Mouse (Mus musculus) embryonic facial prominence, embryonic 11.5 days (tissue): ENCODE measurements around the gene Kpna4. TPM values are rescaled to one million over a fixed set of nuclear protein-coding genes. Genes with fewer than 3 reads are reported as not detected.

ENCODE experiments used
- ATAC-seq: fragments of 200-750 bp; cut with Nextera tagmentation; replicated peaks from 2 replicates; pipeline ENCODE4 v1.8.0; 2017; ENCODE audit warnings: low read depth; ENCODE audit not compliant: insufficient number of reproducible peaks, low FRiP score, low TSS enrichment
- DNase-seq: peaks from one replicate; pipeline ENCODE4 v3.0.0-alpha.2; 2015; ENCODE audit warnings: low spot score
- H3K27ac ChIP-seq: fragments of 300-500 bp; sonication (generic); replicated peaks from 2 replicates; pipeline ENCODE4 v1.5.1; 2014; ENCODE audit warnings: mild to moderate bottlenecking, low read depth, low read length, control low read depth
- H3K27me3 ChIP-seq: fragments of 300-500 bp; sonication (generic); 2 replicates; pipeline ENCODE4 v1.6.1; 2014; ENCODE audit warnings: mild to moderate bottlenecking, low read length, moderate library complexity, mixed read lengths; ENCODE audit not compliant: control insufficient read depth, insufficient read depth
- H3K36me3 ChIP-seq: fragments of 300-500 bp; sonication (generic); replicated peaks from 2 replicates; pipeline ENCODE4 v1.6.1; 2014; ENCODE audit warnings: low read depth, mild to moderate bottlenecking, low read length, moderate library complexity, mixed read lengths; ENCODE audit not compliant: control insufficient read depth, insufficient read depth
- H3K4me1 ChIP-seq: fragments of 300-500 bp; sonication (generic); 2 replicates; pipeline ENCODE4 v1.6.1; 2014; ENCODE audit warnings: low read length, mixed read lengths; ENCODE audit not compliant: control insufficient read depth, insufficient read depth
- H3K4me2 ChIP-seq: fragments of 300-500 bp; sonication (generic); 2 replicates; pipeline ENCODE4 v1.6.1; 2014; ENCODE audit warnings: low read depth, mild to moderate bottlenecking, control low read depth, low read length, moderate library complexity
- H3K4me3 ChIP-seq: fragments of 300-500 bp; sonication (generic); 2 replicates; pipeline ENCODE4 v1.5.1; 2014; ENCODE audit warnings: low read depth, low read length, control low read depth
- H3K9ac ChIP-seq: fragments of 300-500 bp; sonication (generic); replicated peaks from 2 replicates; pipeline ENCODE4 v1.6.1; 2014; ENCODE audit warnings: mild to moderate bottlenecking, control low read depth, low read length
- H3K9me3 ChIP-seq: fragments of 300-500 bp; sonication (generic); replicated peaks from 2 replicates; pipeline ENCODE4 v1.6.1; 2016; ENCODE audit warnings: mild to moderate bottlenecking, low read length, inconsistent platforms, mixed read lengths; ENCODE audit not compliant: control insufficient read depth
- WGBS: fragments of 180-500 bp; shearing (Covaris S2); extraction: QIAGEN DNeasy Blood & Tissue Kit; methylation state at CpG from one replicate; pipeline ENCODE4 v1.1.7; 2014; 5-methylcytosine and 5-hydroxymethylcytosine counted together
- polyA plus RNA-seq: library from polyadenylated mRNA; unstranded; fragments of >200 nt; fragmentation: Nextera tagmentation; extraction: Ambion mirVana; gene quantifications from 2 replicates; pipeline ENCODE4 v1.2.1, GENCODE M21; 2014

Kpna4 gene
- polyA plus RNA-seq, 1 experiment from 2014 or later, result 51.3 TPM

DNA sequence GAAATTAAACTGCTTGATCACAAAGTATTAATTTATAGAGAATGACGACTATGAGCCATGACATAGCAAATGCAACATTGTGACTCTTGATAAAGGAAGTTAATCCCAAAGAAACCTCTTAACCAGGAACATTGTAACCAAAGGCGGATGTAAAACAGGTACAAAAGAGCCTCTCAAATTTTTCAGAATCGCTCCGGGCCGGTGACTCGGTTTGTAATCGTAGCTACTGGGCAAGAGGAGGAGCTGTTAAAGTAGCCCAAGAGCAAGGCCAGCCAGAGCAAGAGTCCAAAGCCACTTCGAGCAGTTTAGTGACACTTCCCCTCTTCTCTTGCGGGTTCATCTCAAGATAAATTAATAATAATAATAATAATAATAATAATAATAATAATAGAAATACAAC is 780 bp upstream of the Kpna4 start:
- Histone ChIP-seq H3K4me2 (peak overlapping the region; percentile 67), H3K4me3 (peak overlapping the region; percentile 86), H3K9me3 (no peaks in the 10 kb centered on the region), H3K27me3 (no peaks in the 10 kb centered on the region), H3K9ac (peak overlapping the region; percentile 59), H3K36me3 (no peaks in the 10 kb centered on the region), H3K27ac (no peak overlapping the region), H3K4me1 (no peaks in the 10 kb centered on the region)
- DNase-seq (peak; percentile 38), ATAC-seq (no peak)
- 3% methylated on average over 9 of the region's 9 CpGs for WGBS

- 0 out of 2 replicates have a peak overlapping the region, but pooled peaks have one; percentile 35 for H3K27ac ChIP-seq
- peak; percentile 82; the same call in 1 of the 2 replicates for ATAC-seq
Measured at GRCm38 (mm10) chr3:69127346-69127678, 399 bp upstream of the Kpna4 start.

DNA sequence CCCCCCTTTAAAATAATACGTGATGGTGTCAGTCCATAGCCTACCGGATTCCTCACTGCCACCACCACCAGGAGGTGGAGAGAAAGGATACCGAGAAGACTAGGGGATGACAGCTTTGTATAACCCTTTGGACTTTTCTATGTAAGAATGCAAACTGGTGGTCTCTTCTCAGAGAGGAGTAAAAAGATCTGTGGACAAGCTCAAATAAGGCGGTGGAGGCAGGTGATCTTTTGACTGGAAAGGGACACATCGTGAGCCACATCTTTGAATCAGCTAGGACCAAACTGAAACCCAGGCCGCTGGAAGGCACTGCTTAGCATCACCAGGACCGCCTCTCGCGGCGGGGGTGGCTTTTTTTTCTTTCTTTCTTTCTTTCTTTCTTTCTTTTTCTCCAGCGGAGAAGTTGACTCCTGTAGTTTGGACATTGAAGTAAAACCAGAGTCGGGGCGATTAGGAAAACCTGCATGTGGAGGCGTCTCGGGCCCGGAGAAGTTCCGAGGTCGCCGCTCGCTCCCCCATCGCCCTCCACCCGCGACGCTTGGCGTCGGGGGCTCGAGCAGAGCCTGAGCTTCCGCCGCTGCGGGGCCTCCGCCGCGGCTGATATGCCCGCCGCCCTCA is 913 bp downstream of the Kpna4 start:
- Histone ChIP-seq H3K4me3 (peak overlapping the region; percentile 86), H3K36me3 (no peaks in the 10 kb centered on the region), H3K4me1 (no peaks in the 10 kb centered on the region), H3K9ac (peak overlapping the region; percentile 93), H3K9me3 (no peaks in the 10 kb centered on the region), H3K27ac (peak overlapping the region; percentile 92), H3K27me3 (no peaks in the 10 kb centered on the region), H3K4me2 (peak overlapping the region; percentile 58)
- DNase-seq (peak; percentile 56), ATAC-seq (no peak)
- under 1% methylated on average over 35 of the region's 35 CpGs for WGBS

More at GRCm38 (mm10) chr3:69127346-69127678, 399 bp upstream of the Kpna4 start:
- H3K4me2 ChIP-seq, result peak overlapping the region; percentile 67
- H3K27me3 ChIP-seq, result no peaks in the 10 kb centered on the region
- no peaks in the 10 kb centered on the region for H3K36me3 ChIP-seq
- peak overlapping the region; percentile 86 for H3K4me3 ChIP-seq
- 1% methylated on average over 10 of the region's 10 CpGs for WGBS
- no peaks in the 10 kb centered on the region for H3K9me3 ChIP-seq
- H3K4me1 ChIP-seq, result no peaks in the 10 kb centered on the region
- DNase-seq, result no peak
- H3K9ac ChIP-seq, result peak overlapping the region; percentile 59

GRCm38 (mm10) chr3:69125461-69125860 is 1.5 kb downstream of the Kpna4 start:
- ATAC-seq, result no peak

GRCm38 (mm10) chr3:69118827-69119226 is 8.1 kb downstream of the Kpna4 start:
- ATAC-seq, result 0 out of 2 replicates have a peak, but pooled peaks have one; percentile 29
- no peaks in the 10 kb centered on the region for H3K4me1 ChIP-seq
- DNase-seq, result no peak
- H3K4me2 ChIP-seq, result no peak overlapping the region
- H3K27me3 ChIP-seq, result no peaks in the 10 kb centered on the region
- no peak overlapping the region for H3K27ac ChIP-seq
- no peak overlapping the region for H3K9ac ChIP-seq
- H3K9me3 ChIP-seq, result no peaks in the 10 kb centered on the region
- no peaks in the 10 kb centered on the region for H3K36me3 ChIP-seq
- WGBS, result 57% methylated on average over 3 of the region's 3 CpGs
- H3K4me3 ChIP-seq, result no peak overlapping the region

More at GRCm38 (mm10) chr3:69125461-69125860, 1.5 kb downstream of the Kpna4 start:
- Histone ChIP-seq H3K4me3 (peak overlapping the region; percentile 86), H3K9me3 (no peaks in the 10 kb centered on the region), H3K27me3 (no peaks in the 10 kb centered on the region), H3K4me2 (peak overlapping the region; percentile 58), H3K9ac (no peak overlapping the region; the same call in none of the 2 replicates), H3K4me1 (no peaks in the 10 kb centered on the region), H3K27ac (no peak overlapping the region), H3K36me3 (no peaks in the 10 kb centered on the region)
- 20% methylated on average over 4 of the region's 4 CpGs for WGBS
- no peak for DNase-seq

GRCm38 (mm10) chr3:69114760-69115159 is 12.2 kb downstream of the Kpna4 start:
- Histone ChIP-seq H3K9me3 (no peaks in the 10 kb centered on the region), H3K9ac (no peak overlapping the region), H3K4me3 (no peak overlapping the region), H3K27me3 (no peaks in the 10 kb centered on the region), H3K27ac (no peak overlapping the region), H3K36me3 (no peaks in the 10 kb centered on the region), H3K4me2 (no peak overlapping the region), H3K4me1 (no peaks in the 10 kb centered on the region)
- no peak for DNase-seq
- 82% methylated on average over 1 of the region's 1 CpGs for WGBS
- ATAC-seq, result no peak

DNA sequence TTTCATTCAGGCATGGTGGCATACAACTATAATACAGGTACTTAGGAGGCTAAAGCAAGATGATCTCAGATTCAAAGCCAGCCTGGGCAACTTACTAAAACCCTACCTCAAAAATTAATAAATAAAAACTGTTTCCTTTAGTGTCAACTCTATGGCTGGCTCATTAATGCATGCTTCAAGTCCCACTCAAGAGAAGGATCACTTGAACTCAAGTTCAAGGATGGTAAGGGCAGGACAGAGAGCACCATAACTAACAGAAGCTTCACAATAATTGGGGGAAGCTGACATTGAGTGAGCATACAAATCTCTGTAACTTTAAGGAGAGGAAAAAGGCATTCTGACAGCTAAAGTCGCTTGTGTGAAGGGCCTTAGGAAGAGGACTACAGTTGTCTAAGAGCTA is 13.0 kb downstream of the Kpna4 start:
- 80% methylated on average over 1 of the region's 1 CpGs for WGBS
- Histone ChIP-seq H3K27me3 (no peaks in the 10 kb centered on the region), H3K4me3 (no peak overlapping the region), H3K36me3 (no peaks in the 10 kb centered on the region), H3K4me1 (no peaks in the 10 kb centered on the region), H3K9ac (no peak overlapping the region), H3K9me3 (no peaks in the 10 kb centered on the region), H3K4me2 (no peak overlapping the region), H3K27ac (no peak overlapping the region)
- DNase-seq (no peak), ATAC-seq (no peak)

DNA sequence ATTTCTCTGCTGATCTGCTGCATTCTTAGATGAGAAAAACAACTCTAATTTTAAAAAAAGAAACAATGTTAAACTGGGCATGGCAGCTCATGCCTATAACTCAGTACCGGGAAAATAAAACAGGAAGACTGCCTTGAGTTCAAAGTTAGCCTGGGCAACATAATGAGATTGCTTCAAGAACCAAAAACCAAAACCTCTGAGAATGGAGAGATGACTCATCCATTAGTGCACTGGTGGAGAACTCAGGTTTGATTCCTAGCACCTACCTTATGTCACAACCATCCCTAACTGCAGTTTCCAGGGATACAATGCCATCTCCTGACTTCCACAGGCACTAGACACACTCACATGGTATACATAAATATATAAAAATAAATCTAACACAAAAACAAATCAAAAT is 17.8 kb downstream of the Kpna4 start:
- Histone ChIP-seq H3K36me3 (no peaks in the 10 kb centered on the region), H3K4me3 (no peak overlapping the region), H3K4me1 (no peaks in the 10 kb centered on the region), H3K27me3 (no peaks in the 10 kb centered on the region), H3K9me3 (no peaks in the 10 kb centered on the region), H3K9ac (no peak overlapping the region), H3K27ac (no peak overlapping the region), H3K4me2 (no peak overlapping the region)
- ATAC-seq (no peak), DNase-seq (no peak)
- 100% methylated on average over 1 of the region's 1 CpGs for WGBS
